ENCODE assay signal across 8 mouse cellular contexts in genomic region chr4:32430981-32431380, GRCm38 (mm10).
DNase-seq lines count a peak whose midpoint lies in the region; ATAC-seq lines count a peak whose summit lies in the region.

No protein-coding gene starts in this region.

- peak overlapping the region; percentile 26; the same call in 1 of the 2 replicates for H3K9ac ChIP-seq in forebrain, embryonic 14.5 days (ENCODE audit: low read length)
- peak overlapping the region; percentile 26; the same call in 1 of the 2 replicates for H3K9ac ChIP-seq in neural tube, embryonic 15.5 days (replicated peaks)

- WGBS in forebrain, embryonic 14.5 days = 7% methylated on average over 7 of the region's 7 CpGs
- WGBS in neural tube, embryonic 15.5 days = 11% methylated on average over 7 of the region's 7 CpGs

- H3K27ac ChIP-seq in forebrain, embryonic 14.5 days (ENCODE audit: low read depth, low read length) = peak overlapping the region; percentile 33
- H3K27ac ChIP-seq in neural tube, embryonic 15.5 days (replicated peaks) = peak overlapping the region; percentile 57

- no peaks in the 10 kb centered on the region for H3K9me3 ChIP-seq in forebrain, embryonic 14.5 days (replicated peaks; ENCODE audit: control insufficient read depth, low read length)
- no peaks in the 10 kb centered on the region for H3K9me3 ChIP-seq in neural tube, embryonic 15.5 days (replicated peaks)

- H3K27me3 ChIP-seq in forebrain, embryonic 14.5 days (replicated peaks; ENCODE audit: control insufficient read depth, insufficient read depth, low read length) = no peaks in the 10 kb centered on the region
- H3K27me3 ChIP-seq in neural tube, embryonic 15.5 days (replicated peaks) = no peaks in the 10 kb centered on the region

- no peak overlapping the region for H3K4me3 ChIP-seq in forebrain, embryonic 14.5 days (ENCODE audit: low read depth, low read length)
- H3K4me3 ChIP-seq in neural tube, embryonic 15.5 days (replicated peaks) = no peak overlapping the region

- H3K36me3 ChIP-seq in forebrain, embryonic 14.5 days (ENCODE audit: control insufficient read depth, insufficient read depth, low read length) = no peaks in the 10 kb centered on the region
- no peaks in the 10 kb centered on the region for H3K36me3 ChIP-seq in neural tube, embryonic 15.5 days

- DNase-seq in testis, postnatal 10 days (ENCODE audit: low spot score) = peak; percentile 46
- DNase-seq in testis, postnatal 14 days (ENCODE audit: low spot score) = no peak
- DNase-seq in forebrain, embryonic 14.5 days (ENCODE audit: low spot score) = no peak
- peak; percentile 26 to 32 for DNase-seq in left cerebral cortex, adult 18-20 months (ENCODE audit: low spot score in 2 of 2)
- no peak for DNase-seq in gastrocnemius, adult 18-20 months (ENCODE audit: low spot score)
- DNase-seq in yolk sac, embryonic 10.5 days (ENCODE audit: low spot score) = no peak
- DNase-seq in natural killer cell, adult 2 months (ENCODE audit: low spot score in 2 of 2) = no peak

- peaks cover 55% of the 10 kb centered on the region for H3K4me1 ChIP-seq in forebrain, embryonic 14.5 days (ENCODE audit: control insufficient read depth, insufficient read depth, low read length)
- H3K4me1 ChIP-seq in neural tube, embryonic 15.5 days = peaks cover 73% of the 10 kb centered on the region

- H3K4me2 ChIP-seq in forebrain, embryonic 14.5 days (ENCODE audit: low read length) = peak overlapping the region; percentile 8; the same call in 1 of the 2 replicates
- H3K4me2 ChIP-seq in neural tube, embryonic 15.5 days = peak overlapping the region; percentile 11

- peak; percentile 6; the same call in 1 of the 2 replicates for ATAC-seq in forebrain, embryonic 14.5 days
- ATAC-seq in neural tube, embryonic 15.5 days (ENCODE audit: low FRiP score) = no peak

Comparison
In these comparisons a context has a peak if more than half of its experiments do, and no peak if none do; other contexts are left out.
1. DNase-seq: peak in testis, postnatal 10 days (single experiment) and left cerebral cortex, adult 18-20 months (2 of 2); none in testis, postnatal 14 days (single experiment), forebrain, embryonic 14.5 days (single experiment), gastrocnemius, adult 18-20 months (single experiment), yolk sac, embryonic 10.5 days (single experiment) and natural killer cell, adult 2 months (0 of 2).